Mouse (Mus musculus): ENCODE measurements at regions not wholly inside any gene's neighbourhood (a gene's known extent, or its start where the extent isn't known, plus 50 kb on each side); places are given as distances from the start of the nearest gene placed in this dataset.

DNA sequence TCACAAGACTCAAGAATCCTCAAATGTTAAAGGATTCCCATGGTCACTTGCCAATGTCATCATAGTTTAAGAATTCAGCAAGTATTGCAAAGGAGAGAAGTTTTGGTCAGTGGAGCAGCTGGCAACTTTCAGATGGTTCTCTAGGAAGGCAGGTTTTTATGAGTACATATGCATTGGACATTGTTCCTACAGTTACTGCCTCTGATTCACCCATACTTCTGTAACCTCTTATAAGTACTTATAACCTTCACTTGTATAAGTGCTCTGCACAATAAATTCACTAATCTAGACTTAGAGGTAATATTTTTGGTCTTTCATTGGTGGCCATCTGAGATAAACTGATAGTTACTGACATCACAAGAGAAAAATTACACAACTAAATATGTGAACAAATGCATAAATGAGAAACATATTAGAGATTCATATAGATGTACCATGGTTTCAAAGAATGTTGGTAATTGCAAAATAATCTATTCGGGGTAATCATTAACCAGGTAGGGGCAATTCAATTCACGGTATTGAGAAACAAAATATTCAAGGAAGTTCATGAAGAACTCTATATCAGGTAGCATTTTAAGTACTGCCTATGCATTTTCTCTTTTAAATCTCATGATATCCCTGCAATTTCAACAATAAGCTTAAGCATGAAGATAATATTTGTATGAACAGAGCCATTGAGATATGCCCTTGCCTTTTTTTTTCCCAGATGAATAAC is 1059.6 kb downstream of the Pla2g4a start:
- no peak for DNase-seq

DNA sequence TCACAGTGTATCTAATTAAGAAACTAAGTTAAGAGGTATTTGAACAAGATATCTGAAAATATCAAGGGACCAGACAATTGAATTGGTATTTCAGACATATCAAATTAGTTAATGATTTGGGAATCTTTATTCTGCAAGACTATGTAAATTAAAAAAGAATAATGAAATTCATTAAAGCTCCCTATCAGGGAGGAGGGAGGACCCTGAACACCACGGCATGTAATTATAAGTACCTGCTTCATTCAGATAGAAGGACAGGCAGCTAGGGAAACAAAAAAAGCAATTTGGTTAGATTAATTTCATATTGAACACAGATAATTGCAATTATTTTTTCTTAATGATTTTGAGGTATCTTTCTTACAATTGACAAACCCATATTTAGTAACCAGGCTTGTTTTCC is 1090.3 kb downstream of the Pla2g4a start:
- no peak for DNase-seq

DNA sequence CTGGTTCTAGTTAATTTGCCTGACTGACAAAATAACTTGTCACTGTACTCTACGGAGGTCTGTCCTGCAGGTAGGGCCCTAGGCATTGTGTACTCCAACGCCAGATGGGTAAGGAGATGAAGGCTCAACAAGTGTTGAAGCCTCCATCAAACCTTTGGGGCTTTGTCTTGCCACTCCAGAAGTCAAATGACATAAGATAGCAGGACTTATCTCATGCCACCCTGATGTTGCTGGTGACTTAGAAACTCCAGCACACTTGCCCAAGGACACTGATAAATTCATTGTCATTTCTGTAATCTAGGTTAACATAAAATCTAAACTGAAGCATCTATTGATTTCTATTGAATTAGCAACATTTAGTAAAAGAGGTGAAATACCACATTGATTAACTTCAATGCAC is 1097.5 kb downstream of the Pla2g4a start:
- DNase-seq: no peak

DNA sequence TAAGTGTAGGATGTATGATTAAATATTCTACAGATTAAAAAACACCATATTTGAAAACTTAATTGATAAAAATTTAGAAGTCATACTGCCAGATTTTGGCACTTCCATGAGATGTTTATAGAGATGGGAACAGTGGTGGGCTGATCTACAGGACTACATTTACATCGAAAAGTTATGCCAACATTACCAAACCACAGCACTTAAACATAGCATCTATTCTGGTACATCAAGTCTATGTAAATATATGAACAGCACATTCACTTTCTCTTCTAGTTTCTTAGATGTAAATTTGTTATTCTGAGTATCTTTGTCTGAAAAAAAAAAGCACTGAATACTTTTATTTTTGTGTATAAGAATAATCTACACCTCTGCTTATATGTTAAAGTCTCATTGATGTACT is 1108.1 kb downstream of the Pla2g4a start:
- DNase-seq: no peak

DNA sequence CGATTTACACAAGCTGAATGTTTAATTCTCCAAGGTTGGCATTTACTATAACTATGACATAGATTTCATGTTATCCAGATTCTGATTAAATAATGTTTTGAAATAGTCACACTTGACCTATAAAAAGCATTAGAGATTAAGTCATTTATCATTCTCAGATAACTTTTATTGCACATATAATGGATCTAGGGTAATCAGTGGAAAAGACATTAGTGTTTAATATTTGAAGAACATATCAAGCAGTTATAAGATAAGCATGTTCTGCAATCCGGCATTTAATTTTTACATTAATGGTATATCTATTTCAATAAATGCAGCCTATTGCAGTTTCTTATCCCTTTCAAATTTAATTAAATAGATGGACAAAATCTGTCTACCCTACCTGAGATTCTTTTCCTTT is 1114.5 kb downstream of the Pla2g4a start:
- DNase-seq: no peak

DNA sequence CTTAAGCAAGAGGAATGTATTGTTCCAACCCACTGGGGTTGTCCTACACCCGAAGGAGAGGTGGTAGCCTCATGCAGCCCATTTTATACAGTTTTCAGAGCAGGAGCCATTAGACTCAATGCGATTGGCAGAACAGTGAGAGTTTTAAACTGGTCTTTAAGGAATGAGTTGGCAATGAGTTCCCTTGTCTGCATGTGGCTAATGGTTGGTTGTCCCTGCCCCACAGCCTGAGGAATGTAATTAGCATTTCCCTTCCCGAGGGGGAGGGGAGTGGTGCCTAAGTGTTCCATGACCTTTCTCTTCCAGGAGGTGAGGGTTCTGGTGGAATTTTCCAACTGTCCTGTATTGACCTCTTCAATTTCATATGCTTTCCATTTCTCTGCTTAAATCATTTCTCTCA is 1137.9 kb downstream of the Pla2g4a start:
- no peak for DNase-seq

DNA sequence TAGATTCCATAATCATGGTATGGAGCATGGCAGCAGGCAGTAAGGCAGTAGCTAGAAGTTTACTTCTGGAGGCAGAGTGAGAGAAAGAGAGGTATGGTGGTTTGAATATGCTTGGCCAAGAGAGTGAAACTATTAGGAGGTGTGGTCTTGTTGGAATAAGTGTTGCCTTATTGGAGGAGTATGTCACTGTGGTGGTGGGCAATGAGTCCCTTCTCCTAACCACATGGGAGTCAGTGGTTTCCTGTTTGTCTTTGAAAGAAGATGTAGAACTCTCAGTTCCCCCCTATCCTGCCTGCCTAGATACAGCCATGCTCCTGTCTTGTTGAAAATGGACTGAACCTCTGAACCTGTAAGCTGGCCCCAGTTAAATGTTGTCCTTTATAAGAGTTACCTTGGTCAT is 1152.4 kb downstream of the Pla2g4a start:
- DNase-seq: no peak

DNA sequence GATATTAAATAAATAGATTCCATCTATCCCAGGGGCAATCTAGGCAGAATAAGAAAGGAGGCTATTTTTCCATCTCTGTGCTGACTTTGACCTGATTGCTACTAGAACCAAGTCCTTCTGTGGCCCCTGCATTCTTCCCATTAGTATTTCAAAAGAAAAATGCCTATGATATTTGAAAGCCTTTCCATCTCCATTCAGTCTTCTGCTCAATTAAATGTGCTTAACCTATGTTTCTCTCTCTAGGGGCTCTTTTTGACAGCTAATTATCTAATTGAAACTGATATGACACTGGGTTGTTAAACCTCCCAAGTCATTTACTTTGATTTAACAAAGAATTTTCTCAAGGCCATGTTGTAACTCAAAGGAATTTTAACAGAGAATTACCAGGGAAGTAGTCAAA is 1164.0 kb downstream of the Pla2g4a start:
- no peak for DNase-seq

DNA sequence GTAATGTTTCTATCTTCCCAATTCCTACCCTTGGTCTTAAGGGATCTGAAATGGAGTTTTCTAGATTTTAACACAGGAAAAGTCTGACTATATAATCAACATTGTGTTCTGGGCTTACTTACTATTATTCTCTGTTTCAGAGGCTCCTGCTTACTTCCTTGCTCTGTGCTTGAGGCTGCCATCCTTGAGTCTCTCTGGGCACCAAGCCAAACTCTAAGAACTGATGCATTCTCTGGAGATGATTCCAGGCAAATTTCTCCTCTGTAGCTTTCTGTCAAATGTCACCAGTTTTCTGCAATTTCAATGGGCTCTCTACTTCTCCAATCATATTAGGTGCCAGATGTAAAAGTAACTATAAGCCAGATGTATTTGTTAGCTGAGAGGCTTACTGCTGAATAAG is 1210.3 kb downstream of the Pla2g4a start:
- DNase-seq: peak; percentile 34 to 50

DNA sequence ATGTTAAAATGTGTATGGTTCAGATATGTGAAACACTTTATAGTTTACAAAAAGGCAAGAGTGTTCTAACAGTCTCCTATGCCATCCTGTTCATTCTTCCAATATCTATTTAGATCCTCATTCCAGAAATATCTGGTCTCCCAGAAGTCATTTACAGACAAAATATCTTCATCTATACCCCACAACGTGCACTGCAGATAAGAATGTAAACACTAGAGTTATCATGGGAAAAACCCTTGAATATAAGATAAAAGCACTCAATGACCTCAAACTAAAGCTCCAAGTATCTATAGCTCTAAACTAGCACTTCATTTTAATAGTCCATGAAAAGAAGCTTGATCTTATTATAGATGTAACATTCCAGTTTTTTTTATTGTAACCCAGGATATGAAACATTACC is 1239.0 kb downstream of the Pla2g4a start:
- no peak for DNase-seq

DNA sequence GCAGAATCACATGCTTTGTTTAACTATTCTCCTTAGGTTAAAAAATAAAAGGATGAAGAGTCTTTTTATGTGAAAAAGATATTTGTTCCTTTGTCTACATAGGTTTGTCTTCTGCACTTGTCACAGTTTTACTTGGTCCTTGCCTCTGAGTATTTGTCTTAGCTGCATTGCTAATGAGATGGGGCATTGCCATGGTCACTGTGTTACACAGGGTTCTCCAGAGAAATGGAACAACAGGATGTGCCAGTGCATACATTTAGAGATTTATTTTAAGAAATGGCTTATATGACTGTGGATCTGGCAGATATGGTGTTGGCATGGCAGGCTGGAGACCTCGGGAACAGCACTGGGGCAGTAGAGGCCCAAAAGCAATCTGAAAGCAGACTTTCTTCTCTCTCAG is 1239.7 kb downstream of the Pla2g4a start:
- no peak for DNase-seq

DNA sequence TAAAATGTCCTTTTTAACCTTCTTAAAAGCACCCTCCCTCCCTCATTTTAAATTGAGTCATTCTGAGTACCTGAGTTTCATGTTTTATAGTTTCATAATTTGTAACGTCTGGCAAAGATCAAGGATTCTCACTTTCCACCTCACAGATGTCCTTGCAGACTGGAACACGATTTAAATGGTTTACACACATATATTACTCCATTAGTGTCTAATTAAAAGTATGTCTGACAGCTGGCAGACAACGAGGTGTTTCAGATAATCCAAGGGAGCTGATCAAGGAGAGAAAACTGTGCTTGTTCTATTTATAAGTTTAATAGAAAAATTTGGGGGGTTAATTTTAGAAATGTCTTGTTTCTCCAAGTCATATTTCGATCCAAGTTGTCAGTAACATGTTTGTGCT is 1240.1 kb downstream of the Pla2g4a start:
- DNase-seq: no peak

DNA sequence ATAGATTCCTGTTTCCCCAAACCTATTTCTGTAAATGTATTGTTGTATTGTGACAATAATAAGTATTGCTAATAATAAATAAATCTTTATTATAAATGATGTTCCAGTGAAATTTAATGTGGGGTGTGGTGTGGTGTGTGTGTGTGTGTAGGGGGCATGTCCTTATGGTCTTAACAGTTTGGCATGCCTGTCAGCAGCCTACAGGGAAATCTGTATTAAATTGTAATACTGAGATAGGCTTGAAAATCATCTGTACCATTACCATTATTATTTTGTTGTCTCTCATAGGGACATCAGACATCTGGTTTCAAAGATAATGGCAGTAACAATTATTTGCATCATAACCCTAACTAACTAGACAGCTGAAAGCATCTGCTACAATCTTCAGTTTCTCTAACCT is 1253.0 kb downstream of the Pla2g4a start:
- DNase-seq: no peak

DNA sequence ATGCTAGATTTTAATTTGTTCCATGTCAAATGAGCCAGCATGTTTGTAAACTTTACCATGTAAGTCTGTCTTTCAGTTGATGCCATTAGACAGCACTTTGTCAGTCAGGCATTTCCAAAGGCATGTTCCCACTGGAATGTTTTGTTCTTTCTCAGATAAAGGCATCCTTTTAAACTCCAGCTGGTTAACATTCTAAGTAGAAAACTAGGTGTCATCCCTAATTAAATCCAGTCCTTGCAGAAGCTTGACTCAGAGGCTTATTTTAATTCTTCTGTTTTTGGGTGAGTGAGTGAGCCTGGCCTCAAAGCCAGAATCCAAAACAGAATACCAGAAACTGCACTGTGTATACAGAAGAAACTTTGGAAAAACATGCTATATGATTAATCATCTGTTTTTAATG is 1253.4 kb downstream of the Pla2g4a start:
- no peak for DNase-seq

DNA sequence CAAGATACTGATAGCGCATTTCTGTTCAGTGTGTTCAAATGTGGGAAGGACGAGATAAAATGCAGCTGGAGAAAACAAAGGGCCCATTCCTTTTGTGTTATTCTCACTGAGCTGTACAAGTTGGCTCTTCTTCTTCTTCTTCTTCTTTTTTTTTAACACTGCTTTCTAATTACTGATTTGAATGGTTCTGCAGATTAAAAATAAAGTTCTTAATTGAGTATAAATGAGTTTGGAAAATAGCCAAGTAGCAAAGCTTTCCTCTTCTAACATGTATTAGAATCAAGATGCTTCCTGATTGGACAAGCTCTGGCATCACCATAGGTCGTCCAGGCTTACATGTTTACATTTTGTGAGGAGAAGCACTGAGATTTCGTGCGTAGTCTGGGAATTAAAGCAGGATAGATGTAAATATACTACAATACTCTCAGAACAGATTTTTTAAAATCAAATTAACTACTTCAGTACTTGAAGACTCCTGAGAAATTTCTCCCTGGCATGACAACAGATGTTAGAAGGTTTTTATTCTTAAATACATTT is 1254.8 kb downstream of the Pla2g4a start:
- DNase-seq: no peak

DNA sequence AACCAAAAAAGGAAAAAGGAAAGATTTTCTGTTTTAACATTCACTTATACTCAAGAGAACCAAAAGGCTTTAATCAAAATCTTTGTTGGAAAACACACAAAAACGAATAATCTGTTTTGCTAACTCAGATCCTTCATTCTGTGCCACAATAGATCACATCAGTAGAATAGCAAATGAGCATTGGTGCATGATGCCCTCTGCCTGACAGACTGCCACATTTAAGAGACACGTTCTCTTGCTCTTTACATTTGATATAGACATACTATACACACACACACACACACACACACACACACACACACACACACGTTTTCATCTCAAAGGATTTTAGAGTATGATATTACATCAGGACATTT is 1260.5 kb downstream of the Pla2g4a start:
- no peak for DNase-seq

DNA sequence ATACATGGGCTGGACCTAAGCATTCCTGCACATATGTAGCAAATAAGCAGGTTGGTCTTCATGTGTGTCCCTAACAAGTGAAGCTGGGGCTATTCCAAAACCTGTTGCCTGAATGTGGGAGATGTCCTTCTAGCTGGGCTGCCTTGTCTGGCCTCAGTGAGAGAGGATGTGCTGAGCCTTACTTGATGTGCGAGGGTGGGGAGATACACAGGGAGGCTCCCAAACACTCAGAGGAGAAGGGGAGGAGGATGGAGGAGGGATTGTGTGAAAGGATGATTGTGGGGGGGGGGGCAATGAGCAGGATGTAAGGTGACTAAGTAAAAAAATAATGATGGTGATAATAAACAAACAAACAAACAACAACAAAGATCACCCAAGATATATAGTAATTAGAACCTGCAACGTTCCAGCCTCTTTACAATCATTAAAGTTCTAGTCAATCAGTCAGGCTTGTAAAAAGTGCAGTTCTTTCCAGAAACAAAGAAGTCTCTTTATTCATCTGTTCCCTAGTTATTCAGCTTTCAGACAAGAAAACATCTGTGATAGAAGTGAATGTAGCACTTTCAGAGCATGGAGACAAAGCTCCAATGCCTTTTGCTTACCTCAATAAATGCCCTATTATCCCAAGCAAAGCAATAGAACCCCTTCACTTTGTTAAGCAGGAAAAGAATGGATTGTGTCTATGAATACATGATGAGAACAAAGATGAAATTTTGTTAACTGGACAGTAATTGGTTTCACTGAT is 1261.1 kb downstream of the Pla2g4a start:
- no peak for DNase-seq

DNA sequence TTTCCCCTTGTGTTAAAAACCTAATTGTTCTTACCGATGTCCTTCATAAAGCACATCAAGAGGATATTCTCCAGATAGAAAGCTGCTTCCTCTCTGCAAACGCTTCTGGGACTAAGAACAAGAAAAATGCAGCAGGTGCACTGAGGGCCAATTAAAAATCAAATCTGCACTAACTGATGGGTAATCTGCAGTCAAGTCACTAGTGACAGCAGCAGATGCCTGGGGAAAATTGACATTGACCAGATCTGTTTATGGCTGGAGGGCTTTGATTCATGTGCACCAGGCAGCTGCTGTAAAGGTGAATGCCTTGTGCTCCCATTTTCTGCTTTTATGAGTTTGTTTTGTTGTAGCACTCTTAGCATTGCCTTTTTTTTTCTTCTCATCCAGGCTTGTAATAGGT is 1271.0 kb downstream of the Pla2g4a start:
- DNase-seq: peak in 1 of 2 experiments; percentile 4

DNA sequence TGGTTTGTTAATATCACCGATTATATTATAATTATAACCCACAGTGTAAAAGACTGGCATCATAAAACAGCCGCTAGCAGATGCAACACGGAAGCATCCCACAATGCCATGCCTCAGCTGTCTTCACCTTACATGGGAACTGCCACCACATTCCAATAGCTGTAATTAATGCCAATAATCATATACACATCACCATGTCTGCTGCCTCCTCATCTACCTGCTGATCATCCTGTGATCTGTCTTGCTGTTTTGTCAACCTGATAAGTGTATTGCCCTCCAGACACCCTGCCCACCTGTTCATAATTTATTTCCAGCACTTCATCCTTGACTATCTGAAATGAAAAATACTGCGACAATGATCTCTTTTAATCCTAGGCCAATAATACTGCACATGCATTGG is 1271.5 kb downstream of the Pla2g4a start:
- no peak for DNase-seq

DNA sequence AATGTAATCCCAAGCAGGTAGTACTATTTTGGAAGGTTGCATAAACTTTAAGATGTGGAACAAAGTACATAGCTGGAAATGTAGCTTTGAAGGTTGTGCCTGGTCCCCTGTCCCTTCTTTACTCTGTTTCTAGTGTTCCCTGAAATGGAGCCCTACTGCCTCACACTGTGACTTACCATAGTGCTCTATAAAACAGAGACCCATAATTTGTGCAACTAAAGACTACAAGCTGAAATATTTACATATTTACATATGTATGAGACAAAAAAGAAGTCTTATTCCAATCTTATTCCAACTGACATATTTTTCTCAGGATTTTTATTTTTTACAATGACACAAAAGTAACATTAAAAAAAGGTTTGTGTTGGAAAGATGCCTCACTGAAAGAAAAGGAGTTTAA is 1285.6 kb downstream of the Pla2g4a start:
- no peak for DNase-seq

DNA sequence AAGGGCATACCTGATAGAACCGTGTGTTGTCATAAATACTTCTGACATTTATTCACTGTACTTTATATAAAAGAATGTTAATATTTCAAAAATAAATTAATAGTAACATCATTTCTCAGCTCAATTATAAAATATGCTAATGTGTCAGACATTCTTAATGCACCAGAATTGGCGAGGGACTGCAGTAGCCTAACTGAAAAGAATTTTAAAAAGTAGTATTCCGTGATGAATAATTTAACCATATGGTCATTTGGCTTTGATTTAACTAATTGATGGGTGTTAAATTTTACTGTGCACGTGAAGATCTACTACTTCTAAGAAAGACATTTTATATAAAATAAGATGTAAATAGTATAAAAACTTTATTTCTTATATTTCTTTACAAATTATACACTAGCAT is 1296.7 kb downstream of the Pla2g4a start:
- DNase-seq: no peak

DNA sequence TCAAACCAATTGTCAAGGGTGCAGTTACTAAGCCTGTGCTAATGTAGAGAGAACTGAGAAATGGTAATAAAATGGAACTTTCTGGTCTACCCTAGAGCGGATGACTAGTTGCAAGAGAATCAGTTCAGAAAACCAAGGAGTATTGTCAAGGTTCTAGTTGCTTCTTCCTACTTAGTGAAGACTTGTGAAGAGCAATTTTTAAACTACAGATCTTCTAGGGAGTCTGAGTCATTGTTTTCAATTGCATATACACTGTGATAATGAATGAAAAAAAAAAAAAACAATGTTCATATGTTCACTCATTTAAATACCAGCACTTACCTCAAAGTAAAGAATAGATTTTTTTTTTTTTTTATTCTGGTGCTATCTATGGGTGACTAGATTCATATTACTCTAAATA is 1304.1 kb downstream of the Pla2g4a start:
- DNase-seq: no peak

All from cerebellum, postnatal 10 days (tissue).